Mouse (Mus musculus) heart, adult 8-10 months (tissue): ENCODE measurements at regions not wholly inside any gene's neighbourhood (a gene's known extent, or its start where the extent isn't known, plus 50 kb on each side); places are given as distances from the start of the nearest gene placed in this dataset.

Experiments used
- DNase-seq: peaks from one replicate; pipeline ENCODE4 v3.0.0; 2022; ENCODE audit warnings: low spot score

GRCm38 (mm10) chr7:63313096-63313495 lies 100.7 kb upstream of the Chrna7 start:
- DNase-seq: no peak

- peak; percentile 11 for DNase-seq
These were observed 107.2 kb upstream of the Chrna7 start for GRCm38 (mm10) chr7:63319594-63319993.

GRCm38 (mm10) chr7:63321171-63321570 lies 108.8 kb upstream of the Chrna7 start:
- no peak for DNase-seq

GRCm38 (mm10) chr7:63321951-63322710 lies 109.8 kb upstream of the Chrna7 start:
- no peak for DNase-seq

- no peak for DNase-seq
These were observed 109.4 kb upstream of the Otud7a start for GRCm38 (mm10) chr7:63335146-63335545.

GRCm38 (mm10) chr7:63336072-63336471 lies 108.5 kb upstream of the Otud7a start:
- DNase-seq: no peak

GRCm38 (mm10) chr7:63341716-63342115 lies 102.8 kb upstream of the Otud7a start:
- no peak for DNase-seq

- DNase-seq: no peak
These were observed 98.7 kb upstream of the Otud7a start for GRCm38 (mm10) chr7:63345671-63346392.

GRCm38 (mm10) chr7:63346393-63346730 lies 98.2 kb upstream of the Otud7a start:
- DNase-seq: no peak
